Mouse (Mus musculus) testis, postnatal 14 days (tissue): ENCODE measurements around the gene Psrc1.

Experiments
- DNase-seq: peaks from one replicate; pipeline ENCODE4 v3.0.0; 2021; ENCODE audit warnings: low spot score

The Psrc1 gene

GRCm38 (mm10) chr3:108383485-108384354 is at the start of gene Psrc1:
TSS of gene Psrc1 (plus strand) at chr3:108383839.
- DNase-seq: peak; percentile 83

GRCm38 (mm10) chr3:108336878-108337277 is 46.8 kb upstream of the Psrc1 start:
- DNase-seq: no peak

GRCm38 (mm10) chr3:108341040-108341439 is 42.6 kb upstream of the Psrc1 start:
- no peak for DNase-seq

- no peak for DNase-seq
Observed at GRCm38 (mm10) chr3:108342185-108342584, 41.5 kb upstream of the Psrc1 start.

GRCm38 (mm10) chr3:108345855-108346254 is 37.8 kb upstream of the Psrc1 start:
- DNase-seq: no peak

- DNase-seq: no peak
Observed at GRCm38 (mm10) chr3:108348376-108348775, 35.3 kb upstream of the Psrc1 start.

GRCm38 (mm10) chr3:108355245-108355644 is 28.4 kb upstream of the Psrc1 start:
- DNase-seq: no peak

GRCm38 (mm10) chr3:108357051-108357450 is 26.6 kb upstream of the Psrc1 start:
- DNase-seq: no peak

- no peak for DNase-seq
Observed at GRCm38 (mm10) chr3:108358445-108358844, 25.2 kb upstream of the Psrc1 start.

- no peak for DNase-seq
Observed at GRCm38 (mm10) chr3:108360894-108361293, 22.7 kb upstream of the Psrc1 start.

GRCm38 (mm10) chr3:108363626-108364025 is 20.0 kb upstream of the Psrc1 start:
- DNase-seq: no peak

GRCm38 (mm10) chr3:108364270-108364995 is 19.2 kb upstream of the Psrc1 start, which contains the start of gene Mybphl:
TSS of gene Mybphl (plus strand) at chr3:108364911.
- DNase-seq: no peak

- DNase-seq: no peak
Observed at GRCm38 (mm10) chr3:108367173-108367572, 16.5 kb upstream of the Psrc1 start.

GRCm38 (mm10) chr3:108367828-108368227 is 15.8 kb upstream of the Psrc1 start:
- DNase-seq: no peak

- no peak for DNase-seq
Observed at GRCm38 (mm10) chr3:108368721-108369120, 14.9 kb upstream of the Psrc1 start.

- peak; percentile 76 for DNase-seq
Observed at GRCm38 (mm10) chr3:108372274-108372673, 11.4 kb upstream of the Psrc1 start.

GRCm38 (mm10) chr3:108372691-108373090 is 10.9 kb upstream of the Psrc1 start:
- no peak for DNase-seq

GRCm38 (mm10) chr3:108378875-108379663 is 4.6 kb upstream of the Psrc1 start:
- DNase-seq: no peak

- no peak for DNase-seq
Observed at GRCm38 (mm10) chr3:108380695-108381094, 2.9 kb upstream of the Psrc1 start.

- no peak for DNase-seq
Observed at GRCm38 (mm10) chr3:108381945-108382875, 1.4 kb upstream of the Psrc1 start.

- no peak for DNase-seq
Observed at GRCm38 (mm10) chr3:108384425-108384824, 786 bp downstream of the Psrc1 start.
